Mouse (Mus musculus) layer of hippocampus, adult 9-10 months (tissue): Measurements from ENCODE around the gene Macf1.
"Not testable (repeated sequence)": the region's sequence is repeated elsewhere in the genome, so short reads cannot be mapped to it uniquely, and the experiment has no call there.

Source experiments
- DNase-seq: peaks from one replicate; pipeline ENCODE4 v3.0.0; 2022; ENCODE audit warnings: low spot score

The Macf1 gene

GRCm38 (mm10) chr4:123669696-123670095, 14.5 kb downstream of the Macf1 start:
- no peak for DNase-seq

- peak; percentile 83 for DNase-seq
Measured at GRCm38 (mm10) chr4:123667260-123667867, 16.8 kb downstream of the Macf1 start.

- DNase-seq = no peak
Measured at GRCm38 (mm10) chr4:123666517-123666916, 17.6 kb downstream of the Macf1 start.

GRCm38 (mm10) chr4:123665681-123666278, 18.4 kb downstream of the Macf1 start:
- no peak for DNase-seq

GRCm38 (mm10) chr4:123664951-123665661, 19.1 kb downstream of the Macf1 start:
- DNase-seq = no peak

GRCm38 (mm10) chr4:123664021-123664950, 19.9 kb downstream of the Macf1 start:
- DNase-seq = no peak

GRCm38 (mm10) chr4:123663688-123663965, 20.5 kb downstream of the Macf1 start:
- DNase-seq = no peak

GRCm38 (mm10) chr4:123662914-123663687, 21.1 kb downstream of the Macf1 start:
- no peak for DNase-seq

GRCm38 (mm10) chr4:123658175-123658574, 26.0 kb downstream of the Macf1 start:
- no peak for DNase-seq

GRCm38 (mm10) chr4:123655245-123655644, 28.9 kb downstream of the Macf1 start:
- DNase-seq = no peak

- no peak for DNase-seq
Measured at GRCm38 (mm10) chr4:123654566-123654965, 29.6 kb downstream of the Macf1 start.

- DNase-seq = not testable (repeated sequence)
Measured at GRCm38 (mm10) chr4:123653446-123653845, 30.7 kb downstream of the Macf1 start.

- no peak for DNase-seq
Measured at GRCm38 (mm10) chr4:123652130-123652529, 32.0 kb downstream of the Macf1 start.

- no peak for DNase-seq
Measured at GRCm38 (mm10) chr4:123649131-123649530, 35.0 kb downstream of the Macf1 start.

GRCm38 (mm10) chr4:123647668-123648067, 36.5 kb downstream of the Macf1 start:
- DNase-seq = no peak

GRCm38 (mm10) chr4:123647109-123647508, 37.1 kb downstream of the Macf1 start:
- DNase-seq = no peak

GRCm38 (mm10) chr4:123645246-123645845, 38.8 kb downstream of the Macf1 start:
- DNase-seq = no peak

- no peak for DNase-seq
Measured at GRCm38 (mm10) chr4:123643561-123643960, 40.6 kb downstream of the Macf1 start.

GRCm38 (mm10) chr4:123642877-123643276, 41.3 kb downstream of the Macf1 start:
- DNase-seq = no peak

- no peak for DNase-seq
Measured at GRCm38 (mm10) chr4:123637136-123637535, 47.0 kb downstream of the Macf1 start.

- no peak for DNase-seq
Measured at GRCm38 (mm10) chr4:123635428-123635827, 48.7 kb downstream of the Macf1 start.
